Mouse (Mus musculus) CD4-positive helper T cell, adult 2 months (primary cell): ENCODE results near the gene Olfr676.
"Not testable (repeated sequence)": the region's sequence is repeated elsewhere in the genome, so short reads cannot be mapped to it uniquely, and the experiment has no call there.

ENCODE experiments used
- DNase-seq: peaks from one replicate; pipeline ENCODE4 v3.0.0-alpha.2; 2012; ENCODE audit warnings: low read depth, missing footprints, low spot score

The Olfr676 gene

GRCm38 (mm10) chr7:105032398-105032797 lies at the start of gene Olfr676:
Gene Olfr676, plus strand, starts transcription at chr7:105032698.
- DNase-seq = no peak

GRCm38 (mm10) chr7:105001929-105002328 lies 30.6 kb upstream of the Olfr676 start, which contains the start of gene Olfr672:
Gene Olfr672, minus strand, starts transcription at chr7:105002029.
- DNase-seq = no peak

- DNase-seq = no peak
Measured at GRCm38 (mm10) chr7:105022530-105022929, 10.0 kb upstream of the Olfr676 start.

- no peak for DNase-seq
Measured at GRCm38 (mm10) chr7:105028360-105028759, 4.1 kb upstream of the Olfr676 start, which contains the start of gene Olfr675. Gene Olfr675, minus strand, starts transcription at chr7:105028460.

- DNase-seq = not testable (repeated sequence)
Measured at GRCm38 (mm10) chr7:105033836-105034235, 1.3 kb downstream of the Olfr676 start.

GRCm38 (mm10) chr7:105058951-105059350 lies 26.5 kb downstream of the Olfr676 start:
- no peak for DNase-seq

GRCm38 (mm10) chr7:105064175-105064574 lies 31.7 kb downstream of the Olfr676 start, which contains the start of gene Olfr678:
Gene Olfr678, plus strand, starts transcription at chr7:105064475.
- DNase-seq = no peak

GRCm38 (mm10) chr7:105080905-105081304 lies 48.4 kb downstream of the Olfr676 start, which contains the start of gene Olfr679:
Gene Olfr679, plus strand, starts transcription at chr7:105081205.
- no peak for DNase-seq
